Mouse (Mus musculus) brain, embryonic 14.5 days (tissue): ENCODE measurements around the gene Map1b.

Source experiments
- CTCF ChIP-seq: fragments of 200-500 bp; IDR thresholded peaks from 2 replicates; pipeline ENCODE4 v1.5.1; 2012; ENCODE audit warnings: inconsistent platforms, mild to moderate bottlenecking, moderate library complexity, borderline replicate concordance; ENCODE audit not compliant: insufficient read depth, insufficient read length; ENCODE audit errors: extremely low read depth
- POLR2A ChIP-seq: fragments of 200-500 bp; IDR thresholded peaks from 2 replicates; pipeline ENCODE4 v1.6.1; 2012; ENCODE audit warnings: mild to moderate bottlenecking, inconsistent platforms, borderline replicate concordance; ENCODE audit not compliant: poor library complexity, insufficient read depth, insufficient read length, severe bottlenecking; ENCODE audit errors: extremely low read depth

GRCm38 (mm10) chr13:99450766-99451165 lies 65.6 kb downstream of the Map1b start:
- no peak for TF ChIP-seq POLR2A
- TF ChIP-seq CTCF: no peak
